Mouse (Mus musculus): Measurements from ENCODE around the gene Tbrg4.
"Not testable (repeated sequence)": the region's sequence is repeated elsewhere in the genome, so short reads cannot be mapped to it uniquely, and the experiment has no call there.

The Tbrg4 gene

GRCm38 (mm10) chr11:6625478-6626387 is at the start of gene Tbrg4:
Gene Tbrg4 (minus strand): TSS chr11:6626067.
- DNase-seq (ENCODE audit: low spot score): peak; percentile 88

GRCm38 (mm10) chr11:6675402-6675801 is 49.5 kb upstream of the Tbrg4 start:
- no peak for DNase-seq (ENCODE audit: low spot score)

GRCm38 (mm10) chr11:6674701-6675100 is 48.8 kb upstream of the Tbrg4 start:
- DNase-seq (ENCODE audit: low spot score): no peak

GRCm38 (mm10) chr11:6670826-6671225 is 45.0 kb upstream of the Tbrg4 start:
- no peak for DNase-seq (ENCODE audit: low spot score)

- DNase-seq (ENCODE audit: low spot score): no peak
Observed at GRCm38 (mm10) chr11:6670044-6670443, 44.2 kb upstream of the Tbrg4 start.

GRCm38 (mm10) chr11:6669041-6669440 is 43.2 kb upstream of the Tbrg4 start:
- DNase-seq (ENCODE audit: low spot score): no peak

GRCm38 (mm10) chr11:6666634-6667033 is 40.8 kb upstream of the Tbrg4 start:
- no peak for DNase-seq (ENCODE audit: low spot score)

GRCm38 (mm10) chr11:6661206-6661605 is 35.3 kb upstream of the Tbrg4 start:
- DNase-seq (ENCODE audit: low spot score): no peak

GRCm38 (mm10) chr11:6658271-6658670 is 32.4 kb upstream of the Tbrg4 start, which contains the start of gene Ramp3:
Gene Ramp3 (plus strand): TSS chr11:6658521.
- DNase-seq (ENCODE audit: low spot score): no peak

GRCm38 (mm10) chr11:6654903-6655302 is 29.0 kb upstream of the Tbrg4 start:
- peak; percentile 45 for DNase-seq (ENCODE audit: low spot score)

- DNase-seq (ENCODE audit: low spot score): not testable (repeated sequence)
Observed at GRCm38 (mm10) chr11:6652978-6653377, 27.1 kb upstream of the Tbrg4 start.

- no peak for DNase-seq (ENCODE audit: low spot score)
Observed at GRCm38 (mm10) chr11:6650519-6650918, 24.7 kb upstream of the Tbrg4 start.

GRCm38 (mm10) chr11:6647831-6648724 is 22.2 kb upstream of the Tbrg4 start:
- DNase-seq (ENCODE audit: low spot score): no peak

- DNase-seq (ENCODE audit: low spot score): no peak
Observed at GRCm38 (mm10) chr11:6644566-6644965, 18.7 kb upstream of the Tbrg4 start.

- no peak for DNase-seq (ENCODE audit: low spot score)
Observed at GRCm38 (mm10) chr11:6639072-6639471, 13.2 kb upstream of the Tbrg4 start.

- no peak for DNase-seq (ENCODE audit: low spot score)
Observed at GRCm38 (mm10) chr11:6638537-6638936, 12.7 kb upstream of the Tbrg4 start, which contains the start of gene Wap. Gene Wap (minus strand): TSS chr11:6638637.

GRCm38 (mm10) chr11:6636150-6636549 is 10.3 kb upstream of the Tbrg4 start:
- DNase-seq (ENCODE audit: low spot score): no peak

- peak; percentile 25 for DNase-seq (ENCODE audit: low spot score)
Observed at GRCm38 (mm10) chr11:6629655-6630054, 3.8 kb upstream of the Tbrg4 start.

- DNase-seq (ENCODE audit: low spot score): peak; percentile 40
Observed at GRCm38 (mm10) chr11:6628568-6628967, 2.7 kb upstream of the Tbrg4 start.

GRCm38 (mm10) chr11:6627731-6628130 is 1.9 kb upstream of the Tbrg4 start:
- no peak for DNase-seq (ENCODE audit: low spot score)

- no peak for DNase-seq (ENCODE audit: low spot score)
Observed at GRCm38 (mm10) chr11:6626388-6626772, 513 bp upstream of the Tbrg4 start.

- no peak for DNase-seq (ENCODE audit: low spot score)
Observed at GRCm38 (mm10) chr11:6624619-6625382, 1.1 kb downstream of the Tbrg4 start.

All from spleen, adult 12 weeks (tissue).